Mouse (Mus musculus) left cerebral cortex, adult 11 months (tissue): Measurements from ENCODE around the gene Ubac2.

ENCODE experiments used
- DNase-seq: peaks from one replicate; pipeline ENCODE4 v3.0.0; 2022; ENCODE audit warnings: low spot score

The Ubac2 gene

DNA sequence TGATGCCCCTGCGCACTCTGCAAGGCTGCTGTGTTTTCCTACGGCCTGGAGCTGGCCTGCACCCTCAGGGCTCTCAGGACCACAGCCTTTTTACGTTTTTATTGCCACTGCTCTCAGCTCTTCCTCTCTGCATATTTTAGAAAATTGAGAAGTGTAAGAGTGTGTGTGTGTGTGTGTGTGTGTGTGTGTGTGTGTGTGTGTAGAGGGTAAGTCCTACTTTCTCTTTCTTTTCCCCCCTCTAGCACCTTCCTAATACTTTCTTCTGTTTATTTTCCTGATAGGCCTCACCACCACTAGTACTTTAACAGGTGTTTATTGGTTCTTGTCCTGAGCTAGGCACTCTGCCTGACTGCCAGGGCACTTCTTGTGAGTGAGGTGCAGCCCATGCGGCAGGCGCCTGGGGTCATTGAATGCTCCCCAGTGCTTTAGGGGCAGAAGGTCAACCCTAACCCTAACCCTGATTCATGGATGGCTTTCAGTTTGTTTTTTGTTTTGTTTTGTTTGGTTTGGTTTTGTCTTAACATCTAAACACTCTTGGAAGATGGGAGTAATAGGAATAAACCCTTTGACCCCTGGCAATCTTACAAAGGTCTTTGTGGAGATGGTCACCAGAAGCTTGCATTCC is 16.2 kb downstream of the Ubac2 start:
- DNase-seq = no peak

- no peak for DNase-seq
These were observed 16.9 kb downstream of the Ubac2 start for GRCm38 (mm10) chr14:121895316-121895715.

DNA sequence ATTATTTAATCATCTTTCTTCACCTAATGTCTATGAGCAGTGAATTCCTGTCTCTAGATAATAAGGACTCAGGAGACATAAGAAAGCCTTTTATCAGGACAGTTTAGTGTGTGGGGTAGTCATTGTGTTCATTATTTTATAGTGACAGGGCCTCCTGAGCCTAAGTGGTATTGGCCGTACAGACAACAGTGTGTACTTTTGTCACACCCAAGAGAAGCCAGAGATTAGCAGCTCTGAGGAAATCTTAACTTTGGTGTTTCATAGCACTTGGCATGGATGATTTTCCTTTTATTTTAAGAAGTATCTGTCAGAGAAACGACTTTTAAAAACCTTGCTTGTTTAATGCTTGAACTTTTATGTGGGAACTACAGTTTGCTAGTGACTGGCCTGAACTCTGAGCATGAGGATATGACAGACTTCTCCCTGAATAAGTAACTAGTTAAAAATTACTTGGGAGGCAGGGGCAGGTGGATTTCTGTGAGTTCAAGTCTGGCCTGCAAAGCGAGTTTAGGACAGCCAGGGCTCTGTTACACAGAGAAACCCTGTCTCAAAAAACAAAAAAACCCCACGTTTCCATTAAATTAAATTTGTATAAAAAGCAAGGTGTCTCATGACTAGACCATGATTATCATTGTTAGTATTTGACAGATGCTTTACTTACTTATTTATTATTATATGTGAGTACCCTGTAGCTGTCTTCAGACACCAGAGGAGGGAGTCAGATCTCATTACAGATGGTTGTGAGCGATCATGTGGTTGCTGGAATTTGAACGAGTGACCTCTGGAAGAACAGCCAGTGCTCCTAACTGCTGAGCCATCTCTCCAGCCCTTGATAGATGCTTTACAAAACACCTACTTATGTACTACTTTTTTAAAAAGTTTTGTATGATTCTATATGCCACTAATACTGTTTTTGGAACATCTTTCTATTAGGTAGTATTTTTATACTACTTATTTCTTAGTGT is 18.0 kb downstream of the Ubac2 start:
- no peak for DNase-seq

- DNase-seq = no peak
These were observed 19.4 kb downstream of the Ubac2 start for GRCm38 (mm10) chr14:121897773-121898172.

- DNase-seq = no peak
These were observed 20.1 kb downstream of the Ubac2 start for GRCm38 (mm10) chr14:121898509-121898908.

DNA sequence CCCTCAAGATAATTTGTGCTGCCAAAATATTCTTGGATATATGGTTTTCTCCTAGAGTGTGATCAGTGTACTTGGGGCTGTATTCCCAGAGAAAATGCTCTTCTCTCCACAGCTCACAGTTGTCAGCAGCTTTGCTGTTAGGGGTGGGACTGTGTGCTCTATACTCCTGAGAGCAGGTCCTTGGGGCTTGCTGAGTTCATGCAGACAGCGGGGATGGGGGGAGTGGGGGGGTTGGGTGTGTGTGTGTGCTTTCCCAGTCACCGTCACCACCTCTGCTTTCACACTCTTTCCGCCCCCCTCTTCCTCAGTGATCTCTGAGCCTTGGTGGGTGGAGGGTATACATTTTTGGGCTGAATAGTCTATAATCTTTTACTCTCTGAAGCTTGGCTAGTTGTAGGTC is 20.7 kb downstream of the Ubac2 start:
- DNase-seq = no peak

DNA sequence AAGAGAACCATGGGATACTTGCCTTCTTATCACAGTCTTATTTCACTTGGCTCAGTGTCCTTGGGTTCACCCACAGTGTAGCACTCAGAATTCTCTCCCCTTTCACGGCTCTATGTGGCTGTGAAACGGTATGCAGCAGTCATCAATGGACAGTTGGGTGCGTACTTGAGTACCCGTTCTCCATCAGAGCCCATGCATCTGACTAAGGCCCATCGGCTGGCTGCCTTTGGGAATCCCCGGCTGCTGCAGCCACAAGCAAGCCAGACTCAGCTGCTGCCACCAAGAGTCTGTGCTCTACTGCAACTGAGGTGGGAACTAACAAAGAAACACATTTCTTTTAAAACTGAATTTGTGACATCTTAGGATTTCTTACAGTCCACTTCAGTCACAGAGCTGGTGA is 23.1 kb downstream of the Ubac2 start:
- DNase-seq = no peak

- DNase-seq = no peak
These were observed 25.0 kb downstream of the Ubac2 start for GRCm38 (mm10) chr14:121903381-121903876.

DNA sequence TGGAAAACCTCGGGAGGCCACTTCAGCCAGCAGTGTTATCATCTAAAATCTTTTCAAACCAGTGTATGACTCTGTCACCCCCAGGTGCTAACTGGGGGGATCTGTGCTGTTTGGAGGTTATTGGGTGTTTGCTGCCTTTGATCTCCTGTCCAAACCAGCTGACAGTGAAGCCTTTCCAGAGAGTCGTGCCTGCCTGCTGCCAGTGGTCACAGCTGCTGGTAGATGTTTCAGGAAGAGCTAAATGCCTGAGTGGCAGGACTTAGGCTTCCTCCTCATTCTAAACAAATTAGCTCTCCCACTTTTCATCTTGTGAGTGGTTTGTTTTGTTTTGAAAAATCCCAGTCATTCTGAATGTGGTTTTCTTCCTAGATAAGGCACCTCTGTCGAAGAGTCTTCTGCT is 26.3 kb downstream of the Ubac2 start:
- DNase-seq = no peak

DNA sequence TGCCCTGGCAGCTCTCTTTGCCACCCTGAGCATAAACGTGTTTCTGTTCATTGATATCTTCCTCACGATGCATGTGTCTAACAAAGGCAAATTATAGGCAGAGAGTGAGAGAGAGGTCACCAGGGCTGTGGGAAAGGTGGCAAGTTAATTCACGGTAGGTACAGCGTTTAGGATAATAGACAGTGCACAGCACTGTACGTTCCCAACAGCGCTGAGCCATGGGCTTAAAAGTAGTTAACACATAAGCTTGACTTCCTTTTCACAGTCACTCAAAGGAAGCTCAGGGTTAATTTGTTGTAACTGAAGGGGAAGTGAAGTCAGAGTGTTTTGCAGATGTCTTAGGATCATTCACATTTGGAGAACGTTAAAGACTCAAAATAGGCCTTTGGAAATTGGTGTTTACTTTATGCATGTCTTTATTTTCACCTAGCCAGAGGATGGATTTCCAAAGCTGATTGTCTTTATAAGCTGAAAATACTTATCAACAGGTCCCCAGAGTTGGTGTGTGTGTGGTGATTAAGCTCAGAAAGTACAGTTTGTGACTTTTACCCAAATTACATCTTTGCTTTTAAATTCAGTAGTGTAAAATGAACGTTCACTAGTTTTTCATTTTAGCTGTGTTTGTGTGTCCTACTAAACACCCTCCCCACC is 28.0 kb downstream of the Ubac2 start:
- DNase-seq = no peak

DNA sequence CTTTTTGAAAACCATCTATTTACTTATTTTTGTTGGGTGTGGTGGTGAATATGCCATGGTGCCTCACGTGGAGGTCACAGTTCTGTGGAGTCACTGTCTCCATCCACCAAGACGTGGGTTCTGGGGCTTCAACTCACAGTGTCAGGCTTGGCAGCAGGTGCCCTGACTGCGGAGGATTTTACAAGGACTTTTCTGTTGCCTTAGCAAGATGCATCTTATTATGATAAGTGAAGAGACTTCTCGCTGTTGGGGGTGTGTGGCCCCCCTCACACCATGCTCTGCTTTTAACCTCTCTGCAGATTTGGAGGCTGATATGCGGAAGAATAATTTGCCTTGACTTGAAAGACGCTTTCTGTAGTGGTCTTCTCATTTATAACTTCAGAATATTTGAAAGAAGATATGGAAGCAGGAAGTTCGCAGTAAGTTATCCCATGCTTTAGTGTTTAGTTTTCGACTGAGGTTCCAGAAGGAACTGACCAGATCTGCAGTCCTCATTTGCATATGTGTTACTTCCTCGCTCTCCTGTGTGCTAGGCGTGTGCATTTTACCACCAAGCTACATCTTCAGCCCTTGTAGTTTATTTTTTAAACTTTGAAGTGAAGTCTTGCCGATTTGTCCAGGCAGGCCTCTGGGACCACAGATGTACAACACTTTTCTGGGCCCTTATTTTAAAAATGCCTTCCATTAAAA is 28.7 kb downstream of the Ubac2 start:
- no peak for DNase-seq

DNA sequence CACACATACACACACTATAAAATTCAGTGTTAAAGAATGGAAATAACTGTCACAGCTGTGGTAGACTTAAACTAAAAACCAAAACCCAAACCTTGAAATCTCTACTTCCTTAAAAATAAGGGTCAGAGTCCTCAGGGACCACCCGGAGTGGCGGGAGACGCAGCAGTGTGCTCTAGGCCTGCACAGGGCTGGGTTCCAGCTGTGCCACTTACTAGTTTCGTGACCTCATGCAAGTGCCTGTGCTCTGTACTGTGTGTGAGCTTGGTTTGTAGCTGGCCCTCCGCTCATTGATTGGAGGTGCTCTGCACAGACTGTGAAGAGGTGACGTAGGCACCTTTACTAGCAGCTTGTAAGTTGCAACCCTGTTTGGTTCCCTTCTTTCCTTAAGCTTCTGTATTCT is 31.4 kb downstream of the Ubac2 start:
- no peak for DNase-seq

DNA sequence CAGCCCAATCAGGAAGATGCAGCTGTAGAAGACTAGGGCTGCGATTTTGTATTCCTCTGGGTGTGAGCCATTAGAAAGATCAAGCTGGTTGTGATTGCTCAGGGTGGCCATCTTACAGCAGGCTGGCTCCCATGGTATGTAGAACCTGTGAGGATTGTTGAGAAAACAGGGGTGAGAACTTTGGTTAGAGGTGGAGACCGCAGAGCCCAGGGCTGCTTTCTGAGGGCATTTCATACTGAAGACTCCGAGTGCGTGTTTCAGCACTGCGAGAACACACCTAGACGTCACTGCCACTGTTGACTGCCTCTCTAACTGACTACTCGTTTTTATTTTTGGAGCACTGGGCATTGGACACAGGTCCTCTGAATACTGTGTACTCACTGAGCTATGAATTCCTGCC is 34.1 kb downstream of the Ubac2 start:
- no peak for DNase-seq

DNA sequence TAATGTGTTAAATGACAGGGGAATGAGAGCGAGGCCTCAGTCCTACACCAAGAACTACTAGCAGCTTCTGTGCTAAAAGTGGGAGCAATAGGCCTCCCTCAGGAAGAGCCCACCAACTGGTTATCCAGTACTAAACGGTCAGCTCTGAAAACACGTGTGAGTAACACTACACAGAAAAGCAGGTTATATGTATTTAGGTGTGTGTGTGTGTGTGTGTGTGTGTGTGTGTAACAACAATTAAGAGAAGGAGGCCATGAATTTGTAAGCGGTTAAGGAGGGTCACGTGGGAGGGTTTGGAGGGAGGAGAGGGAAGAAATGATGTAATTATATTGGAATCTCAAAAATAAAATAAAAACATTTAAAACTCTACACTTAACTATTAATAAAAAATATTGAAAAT is 36.7 kb downstream of the Ubac2 start:
- no peak for DNase-seq

GRCm38 (mm10) chr14:121915621-121916020 is 37.2 kb downstream of the Ubac2 start, which contains the start of gene Gpr18:
Gpr18 (minus strand) TSS chr14:121915781.
- DNase-seq = no peak

DNA sequence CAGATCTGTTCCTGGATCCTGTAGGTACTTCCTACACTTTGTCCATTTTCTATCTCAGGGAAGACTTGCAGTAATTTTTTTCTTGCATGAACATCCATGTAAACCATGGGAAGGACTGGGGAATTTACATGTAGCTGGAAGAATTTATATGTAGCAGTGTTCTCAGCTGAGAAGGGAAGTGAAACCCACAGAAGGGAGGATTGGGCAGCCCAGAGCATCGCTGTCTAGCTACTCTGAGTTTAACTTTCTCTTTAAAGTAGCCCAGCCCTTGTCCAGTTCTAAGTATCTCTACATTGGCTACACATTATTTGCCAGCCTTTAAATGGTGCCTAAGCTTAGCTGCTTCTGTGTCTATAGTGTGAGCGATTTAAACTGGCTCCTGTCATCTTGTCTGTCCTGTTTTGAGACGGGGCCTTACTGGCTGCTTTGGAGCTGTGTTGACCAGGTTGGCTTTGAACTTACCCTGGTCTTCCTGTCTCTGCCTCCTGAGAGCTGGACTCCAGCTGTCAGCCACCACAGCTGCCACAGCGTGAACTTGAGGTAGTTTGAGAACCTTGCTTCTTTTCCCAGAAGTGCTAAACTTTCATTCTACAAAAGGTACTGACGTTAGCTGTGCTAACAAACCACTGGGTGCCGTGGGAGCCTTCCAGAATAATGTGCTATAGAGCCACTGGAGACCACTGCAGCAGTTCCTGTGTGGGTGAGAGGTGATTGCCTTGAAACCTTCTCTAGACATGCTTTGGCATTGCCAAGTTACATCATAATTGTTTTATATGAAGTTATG is 38.1 kb downstream of the Ubac2 start:
- no peak for DNase-seq

DNA sequence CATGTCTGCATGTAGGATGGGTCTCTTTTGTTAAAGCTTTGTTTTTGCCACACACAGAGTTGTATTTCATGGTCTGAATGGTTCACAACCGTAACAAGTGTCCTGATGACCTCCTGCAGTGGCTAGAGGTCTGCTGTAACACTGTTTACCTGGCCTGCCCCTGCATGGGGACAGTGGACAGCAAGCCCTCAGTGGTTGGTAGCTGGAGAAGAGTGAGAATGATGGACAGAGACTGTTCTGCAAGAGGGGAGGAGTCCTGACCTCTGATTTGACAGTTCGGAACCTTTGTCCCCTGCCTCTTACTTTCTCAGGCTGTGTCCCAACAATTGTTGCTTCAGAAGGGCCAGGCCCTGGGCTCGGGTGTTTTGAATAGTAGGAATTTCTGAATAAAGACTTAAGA is 39.8 kb downstream of the Ubac2 start:
- DNase-seq = no peak

DNA sequence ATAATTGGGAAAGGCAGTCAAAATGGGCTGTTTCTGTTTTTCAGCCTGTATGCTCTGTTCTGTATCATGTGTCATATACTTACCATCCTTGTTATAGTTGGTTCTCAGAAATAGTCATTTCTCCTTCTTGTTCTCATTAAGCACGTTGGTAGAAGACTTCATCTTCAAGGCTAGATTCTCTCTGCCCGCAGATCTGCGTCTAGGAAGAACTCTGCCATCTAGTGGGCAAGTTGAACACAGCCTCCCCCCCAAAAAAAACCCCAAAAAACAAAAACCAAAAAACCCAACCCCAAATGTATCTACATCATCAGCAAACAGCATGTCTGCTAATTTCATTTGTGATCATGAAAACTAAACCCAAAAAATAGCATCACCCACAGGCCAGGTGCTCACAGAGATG is 41.3 kb downstream of the Ubac2 start:
- DNase-seq = no peak

GRCm38 (mm10) chr14:121920511-121921124 is 42.2 kb downstream of the Ubac2 start:
- no peak for DNase-seq

GRCm38 (mm10) chr14:121922016-121922415 is 43.6 kb downstream of the Ubac2 start:
- DNase-seq = no peak

DNA sequence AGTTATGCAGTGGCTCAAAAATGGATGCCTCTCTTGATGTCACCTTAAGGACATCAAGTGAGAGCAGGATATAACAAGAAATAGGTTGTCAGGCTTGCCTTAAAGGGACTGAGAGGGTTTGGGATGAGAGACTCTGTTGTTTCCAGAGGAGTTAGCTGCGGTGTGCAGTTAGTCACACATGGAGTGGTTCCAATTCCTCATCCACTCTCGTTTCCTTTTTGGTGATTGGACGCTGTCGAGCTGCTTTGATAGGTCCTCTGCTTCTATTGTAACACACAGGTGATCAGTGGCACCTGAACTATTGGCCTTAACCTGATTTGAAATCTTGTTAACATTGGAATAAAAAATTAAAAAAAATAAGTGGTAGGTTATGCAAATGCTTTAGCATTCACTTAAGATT is 44.3 kb downstream of the Ubac2 start:
- DNase-seq = no peak
